Mouse (Mus musculus): ENCODE measurements at regions not wholly inside any gene's neighbourhood (a gene's known extent, or its start where the extent isn't known, plus 50 kb on each side); places are given as distances from the start of the nearest gene placed in this dataset.

GRCm38 (mm10) chr14:97087346-97087745 lies 568.4 kb upstream of the Klhl1 start:
- WGBS = 67% methylated on average over 2 of the region's 2 CpGs
- H3K27ac ChIP-seq (ENCODE audit: low read depth) = no peak overlapping the region
- ATAC-seq (ENCODE audit: insufficient read depth) (no peak), DNase-seq (no peak)
- no peak overlapping the region for H3K4me3 ChIP-seq (ENCODE audit: low read depth, low read length)
- no peaks in the 10 kb centered on the region for H3K36me3 ChIP-seq (ENCODE audit: insufficient read depth)
- H3K4me2 ChIP-seq = no peak overlapping the region
- no peak overlapping the region for H3K9ac ChIP-seq
- TF ChIP-seq CTCF (IDR thresholded peaks at IDR 0.05; ENCODE audit: low read depth) = no peak
- H3K27me3 ChIP-seq (ENCODE audit: insufficient read depth, low read length) = no peaks in the 10 kb centered on the region
- H3K4me1 ChIP-seq (ENCODE audit: insufficient read depth) = no peaks in the 10 kb centered on the region
- H3K9me3 ChIP-seq (ENCODE audit: low read depth, low read length) = no peaks in the 10 kb centered on the region

- Histone ChIP-seq H3K4me2 (no peak overlapping the region), H3K9me3 (ENCODE audit: low read depth, low read length) (no peaks in the 10 kb centered on the region), H3K4me3 (ENCODE audit: low read depth, low read length) (no peak overlapping the region), H3K36me3 (ENCODE audit: insufficient read depth) (no peaks in the 10 kb centered on the region), H3K9ac (no peak overlapping the region), H3K27me3 (ENCODE audit: insufficient read depth, low read length) (no peaks in the 10 kb centered on the region), H3K27ac (ENCODE audit: low read depth) (no peak overlapping the region), H3K4me1 (ENCODE audit: insufficient read depth) (no peaks in the 10 kb centered on the region)
- ATAC-seq (ENCODE audit: insufficient read depth) = no peak
- DNase-seq = no peak
- TF ChIP-seq CTCF (IDR thresholded peaks at IDR 0.05; ENCODE audit: low read depth) = no peak
- WGBS = 73% methylated on average over 5 of the region's 5 CpGs
Measured at GRCm38 (mm10) chr14:97086363-97087309, 567.7 kb upstream of the Klhl1 start.

DNA sequence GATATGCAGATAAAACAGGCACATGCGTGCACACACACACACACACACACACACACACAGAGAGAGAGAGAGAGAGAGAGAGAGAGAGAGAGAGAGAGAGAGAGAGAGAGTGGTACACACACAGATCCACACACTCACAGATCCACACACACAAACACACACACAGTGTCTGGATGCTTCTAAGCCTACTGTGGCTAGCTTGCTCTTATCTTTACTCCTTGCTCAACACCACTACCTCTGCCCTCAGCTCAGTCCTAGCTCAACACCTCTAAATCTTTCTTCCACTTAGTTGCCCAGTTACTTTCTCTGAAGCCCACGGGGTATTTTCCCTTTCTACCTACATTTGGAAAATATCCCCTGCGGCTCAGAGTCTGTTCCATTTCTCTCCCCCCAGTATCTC lies 555.9 kb upstream of the Klhl1 start:
- H3K9ac ChIP-seq = no peak overlapping the region
- H3K27ac ChIP-seq (ENCODE audit: low read depth) = no peak overlapping the region
- TF ChIP-seq CTCF (IDR thresholded peaks at IDR 0.05; ENCODE audit: low read depth) = no peak
- H3K27me3 ChIP-seq (ENCODE audit: insufficient read depth, low read length) = no peaks in the 10 kb centered on the region
- no peak for DNase-seq
- no peak overlapping the region for H3K4me2 ChIP-seq
- no peaks in the 10 kb centered on the region for H3K9me3 ChIP-seq (ENCODE audit: low read depth, low read length)
- no peak for ATAC-seq (ENCODE audit: insufficient read depth)
- H3K36me3 ChIP-seq (ENCODE audit: insufficient read depth) = no peaks in the 10 kb centered on the region
- no peaks in the 10 kb centered on the region for H3K4me1 ChIP-seq (ENCODE audit: insufficient read depth)
- 72% methylated on average over 3 of the region's 3 CpGs for WGBS
- H3K4me3 ChIP-seq (ENCODE audit: low read depth, low read length) = no peak overlapping the region

DNA sequence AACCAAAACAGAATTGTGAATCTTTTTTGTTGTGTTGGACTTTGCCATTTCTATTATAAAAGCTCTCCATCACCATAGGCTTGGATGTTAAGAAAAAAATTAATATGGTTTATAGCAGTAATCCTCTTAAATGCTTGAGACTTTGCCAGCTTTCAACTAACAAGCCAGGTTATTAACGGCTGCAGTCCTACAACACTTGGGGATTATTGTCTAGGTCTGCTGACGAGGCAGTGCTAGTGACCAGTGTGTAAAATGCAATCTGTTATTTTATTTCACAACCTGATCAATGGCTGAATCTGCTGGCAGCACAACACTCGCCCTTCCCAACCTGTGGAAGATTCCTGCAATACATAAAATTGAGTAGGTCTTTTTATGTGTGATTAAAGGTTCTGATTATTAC lies 549.9 kb upstream of the Klhl1 start:
- Histone ChIP-seq H3K36me3 (ENCODE audit: insufficient read depth) (no peaks in the 10 kb centered on the region), H3K9me3 (ENCODE audit: low read depth, low read length) (no peaks in the 10 kb centered on the region), H3K9ac (no peak overlapping the region), H3K4me3 (ENCODE audit: low read depth, low read length) (no peak overlapping the region), H3K4me1 (ENCODE audit: insufficient read depth) (no peaks in the 10 kb centered on the region), H3K4me2 (no peak overlapping the region), H3K27ac (ENCODE audit: low read depth) (no peak overlapping the region), H3K27me3 (ENCODE audit: insufficient read depth, low read length) (no peaks in the 10 kb centered on the region)
- DNase-seq = no peak
- 52% methylated on average over 3 of the region's 3 CpGs for WGBS
- no peak for ATAC-seq (ENCODE audit: insufficient read depth)
- no peak for TF ChIP-seq CTCF (IDR thresholded peaks at IDR 0.05; ENCODE audit: low read depth)

GRCm38 (mm10) chr14:97068313-97068712 lies 549.4 kb upstream of the Klhl1 start:
- TF ChIP-seq CTCF (IDR thresholded peaks at IDR 0.05; ENCODE audit: low read depth) = no peak
- 52% methylated on average over 5 of the region's 5 CpGs for WGBS
- H3K27me3 ChIP-seq (ENCODE audit: insufficient read depth, low read length) = no peaks in the 10 kb centered on the region
- H3K4me1 ChIP-seq (ENCODE audit: insufficient read depth) = no peaks in the 10 kb centered on the region
- H3K9ac ChIP-seq = no peak overlapping the region
- no peak overlapping the region for H3K4me2 ChIP-seq
- no peaks in the 10 kb centered on the region for H3K36me3 ChIP-seq (ENCODE audit: insufficient read depth)
- DNase-seq = no peak
- no peaks in the 10 kb centered on the region for H3K9me3 ChIP-seq (ENCODE audit: low read depth, low read length)
- H3K27ac ChIP-seq (ENCODE audit: low read depth) = no peak overlapping the region
- no peak overlapping the region for H3K4me3 ChIP-seq (ENCODE audit: low read depth, low read length)
- no peak for ATAC-seq (ENCODE audit: insufficient read depth)

DNA sequence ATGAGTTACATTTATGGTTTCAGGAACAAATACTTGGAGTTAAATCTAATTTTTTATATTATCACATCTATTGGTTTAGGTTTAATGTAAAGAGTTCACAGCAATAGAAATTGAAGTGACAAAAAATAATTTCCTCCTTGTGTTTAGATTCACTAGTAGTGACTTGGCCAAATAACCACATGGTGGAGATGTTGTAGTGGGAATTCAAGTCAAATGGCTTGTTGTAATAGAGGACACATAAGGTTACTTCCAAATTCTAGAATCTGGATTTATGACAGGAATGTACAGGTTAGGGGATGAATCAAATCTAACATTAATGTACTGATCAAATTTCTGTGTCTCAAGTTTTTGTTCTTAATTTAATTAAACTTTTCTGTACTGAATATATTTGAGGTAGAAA lies 526.4 kb upstream of the Klhl1 start:
- Histone ChIP-seq H3K27ac (ENCODE audit: low read depth) (no peak overlapping the region), H3K4me1 (ENCODE audit: insufficient read depth) (no peaks in the 10 kb centered on the region), H3K9ac (no peak overlapping the region), H3K4me3 (ENCODE audit: low read depth, low read length) (no peak overlapping the region), H3K27me3 (ENCODE audit: insufficient read depth, low read length) (no peaks in the 10 kb centered on the region), H3K36me3 (ENCODE audit: insufficient read depth) (no peaks in the 10 kb centered on the region), H3K4me2 (no peak overlapping the region), H3K9me3 (ENCODE audit: low read depth, low read length) (no peaks in the 10 kb centered on the region)
- peak; percentile 38; the same call in 1 of the 2 replicates for TF ChIP-seq CTCF (IDR thresholded peaks at IDR 0.05; ENCODE audit: low read depth)
- DNase-seq = peak; percentile 41
- no peak for ATAC-seq (ENCODE audit: insufficient read depth)

DNA sequence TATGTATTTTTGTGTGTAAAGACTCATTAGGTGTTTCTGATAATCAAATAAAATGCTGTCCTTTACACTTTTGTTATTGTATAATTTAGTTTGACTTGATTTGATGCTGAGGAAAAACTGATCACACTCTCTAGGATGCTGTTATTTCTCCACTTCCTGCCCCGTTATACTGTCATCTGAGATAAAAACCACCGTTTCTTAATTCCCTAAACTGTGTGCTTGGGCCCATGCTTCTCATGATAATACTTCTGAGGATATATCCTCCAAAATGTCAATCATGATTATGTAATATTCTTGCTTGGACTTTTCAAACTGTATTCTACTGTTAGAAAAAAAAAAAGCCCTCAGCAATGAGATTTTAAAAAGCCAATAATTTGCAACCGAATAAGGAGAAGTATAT lies 520.9 kb upstream of the Klhl1 start:
- H3K9me3 ChIP-seq (ENCODE audit: low read depth, low read length) = no peaks in the 10 kb centered on the region
- H3K36me3 ChIP-seq (ENCODE audit: insufficient read depth) = no peaks in the 10 kb centered on the region
- no peak overlapping the region for H3K4me3 ChIP-seq (ENCODE audit: low read depth, low read length)
- no peak overlapping the region for H3K4me2 ChIP-seq
- WGBS = 76% methylated on average over 3 of the region's 3 CpGs
- ATAC-seq (ENCODE audit: insufficient read depth) (no peak), DNase-seq (no peak)
- no peak for TF ChIP-seq CTCF (IDR thresholded peaks at IDR 0.05; ENCODE audit: low read depth)
- no peaks in the 10 kb centered on the region for H3K4me1 ChIP-seq (ENCODE audit: insufficient read depth)
- H3K27me3 ChIP-seq (ENCODE audit: insufficient read depth, low read length) = no peaks in the 10 kb centered on the region
- H3K9ac ChIP-seq = no peak overlapping the region
- H3K27ac ChIP-seq (ENCODE audit: low read depth) = no peak overlapping the region

Measured in lung, embryonic 14.5 days (tissue).